Mouse (Mus musculus): ENCODE data around the gene Bend7. TPM values are rescaled to one million over a fixed set of nuclear protein-coding genes. Genes with fewer than 3 reads are reported as not detected.

Bend7 gene
- polyA plus RNA-seq (2012; rRNA removed): 4.9 and 5.1 TPM in 2 replicates

GRCm38 (mm10) chr2:4717769-4718661, at the start of gene Bend7:
TSS of gene Bend7 (plus strand) at chr2:4717831.

Other genes with a start within 250 kb of the Bend7 start
- gene Prpf18, start 65.7 kb upstream of the Bend7 start, polyA plus RNA-seq (2012; rRNA removed): 35.5 and 39.6 TPM in 2 replicates
- gene Sephs1, start 163.7 kb downstream of the Bend7 start, polyA plus RNA-seq (2012; rRNA removed): 65.4 and 76.5 TPM in 2 replicates
- gene Phyh, start 201.2 kb downstream of the Bend7 start, polyA plus RNA-seq (2012; rRNA removed): 26.5 and 32.7 TPM in 2 replicates

Measured in central nervous system, embryonic 14 days (tissue).